Mouse (Mus musculus) MEL (cell line): ENCODE results near the gene Flrt1. TPM values are rescaled to one million over a fixed set of nuclear protein-coding genes. Genes with fewer than 3 reads are reported as not detected.

Source experiments
- polyA plus RNA-seq, 2 experiments: library from polyadenylated mRNA; stranded (reverse) in 1 of 2; unstranded in 1 of 2; fragments of >175 nt in 1 of 2; fragments of >200 nt in 1 of 2; gene quantifications; 2 replicates each; pipeline versions ENCODE4 v1.2.1 to v1.2.4; 2012; ENCODE audit warnings: low replicate concordance in 2 of 2, low read depth in 1 of 2; ENCODE audit not compliant: insufficient read length in 2 of 2, insufficient read depth in 1 of 2, missing spikeins in 1 of 2
- total RNA-seq: library from RNA; depleted of rRNA; stranded (reverse); fragments of 300-350 nt; gene quantifications from 2 replicates; pipeline ENCODE4 v1.2.3, GENCODE M21; 2012; rRNA removed

Gene Flrt1
- total and polyA plus RNA-seq, 3 experiments = not detected

Other genes with a start within 250 kb of the Flrt1 start
- gene Ccdc88b, start 247.5 kb downstream of the Flrt1 start, total RNA-seq = 32.4 and 38.7 TPM in 2 replicates
- gene Ccdc88b, start 247.5 kb downstream of the Flrt1 start, polyA plus RNA-seq = 10 to 100 TPM in 1 of 2 experiments, not detected in 1; 59.8 TPM
- 285 and 294 TPM in 2 replicates for gene Trmt112, start 196.0 kb downstream of the Flrt1 start, total RNA-seq
- gene Trmt112, start 196.0 kb downstream of the Flrt1 start, polyA plus RNA-seq = 100 to 1,000 TPM in 1 of 2 experiments, not detected in 1; 319 TPM
- 127 and 130 TPM in 2 replicates for gene Prdx5, start 195.6 kb downstream of the Flrt1 start, total RNA-seq
- 100 to 1,000 TPM in 1 of 2 experiments, not detected in 1; 246 TPM for gene Prdx5, start 195.6 kb downstream of the Flrt1 start, polyA plus RNA-seq
- gene Esrra, start 183.9 kb downstream of the Flrt1 start, total RNA-seq = 30.5 and 40.9 TPM in 2 replicates
- 10 to 100 TPM in 1 of 2 experiments, not detected in 1; 32.5 TPM for gene Esrra, start 183.9 kb downstream of the Flrt1 start, polyA plus RNA-seq
- gene Catsperz, start 180.3 kb downstream of the Flrt1 start, total RNA-seq = 0.65 TPM in 1 of 2 replicates, not detected in the other
- 1 to 10 TPM in 1 of 2 experiments, not detected in 1; 2.4 TPM for gene Catsperz, start 180.3 kb downstream of the Flrt1 start, polyA plus RNA-seq
- gene Kcnk4, start 171.2 kb downstream of the Flrt1 start, total RNA-seq = 0.15 TPM in 1 of 2 replicates, not detected in the other
- gene Kcnk4, start 171.2 kb downstream of the Flrt1 start, polyA plus RNA-seq = 1 to 10 TPM in 1 of 2 experiments, not detected in 1; 1.8 TPM
- 37.7 and 51.7 TPM in 2 replicates for gene Bad, start 163.9 kb downstream of the Flrt1 start, total RNA-seq
- gene Bad, start 163.9 kb downstream of the Flrt1 start, polyA plus RNA-seq = 10 to 100 TPM in 1 of 2 experiments, not detected in 1; 69.7 TPM
- 21.3 and 27.1 TPM in 2 replicates for gene Gpr137, start 163.2 kb downstream of the Flrt1 start, total RNA-seq
- 10 to 100 TPM in 1 of 2 experiments, not detected in 1; 35.3 TPM for gene Gpr137, start 163.2 kb downstream of the Flrt1 start, polyA plus RNA-seq
- gene Ppp1r14b, start 130.8 kb downstream of the Flrt1 start, total RNA-seq = 448 and 467 TPM in 2 replicates
- 100 to 1,000 TPM in 1 of 2 experiments, not detected in 1; 349 TPM for gene Ppp1r14b, start 130.8 kb downstream of the Flrt1 start, polyA plus RNA-seq
- 12.6 and 13.0 TPM in 2 replicates for gene Plcb3, start 129.3 kb downstream of the Flrt1 start, total RNA-seq
- 10 to 100 TPM in 1 of 2 experiments, not detected in 1; 30.8 TPM for gene Plcb3, start 129.3 kb downstream of the Flrt1 start, polyA plus RNA-seq
- gene Fkbp2, start 125.2 kb downstream of the Flrt1 start, total RNA-seq = 51.4 and 53.9 TPM in 2 replicates
- gene Fkbp2, start 125.2 kb downstream of the Flrt1 start, polyA plus RNA-seq = 100 to 1,000 TPM in 1 of 2 experiments, not detected in 1; 167 TPM
- gene Vegfb, start 118.1 kb downstream of the Flrt1 start, total RNA-seq = 11.2 and 11.5 TPM in 2 replicates
- gene Vegfb, start 118.1 kb downstream of the Flrt1 start, polyA plus RNA-seq = 10 to 100 TPM in 1 of 2 experiments, not detected in 1; 67.6 TPM
- 3.2 and 4.2 TPM in 2 replicates for gene Dnajc4, start 113.2 kb downstream of the Flrt1 start, total RNA-seq
- gene Dnajc4, start 113.2 kb downstream of the Flrt1 start, polyA plus RNA-seq = 10 to 100 TPM in 1 of 2 experiments, not detected in 1; 12.9 TPM
- gene Nudt22, start 109.6 kb downstream of the Flrt1 start, total RNA-seq = 23.8 and 32.1 TPM in 2 replicates
- gene Nudt22, start 109.6 kb downstream of the Flrt1 start, polyA plus RNA-seq = 10 to 100 TPM in 1 of 2 experiments, not detected in 1; 30.8 TPM
- 1.2 and 1.8 TPM in 2 replicates for gene Trpt1, start 109.6 kb downstream of the Flrt1 start, total RNA-seq
- 1 to 10 TPM in 1 of 2 experiments, not detected in 1; 2.3 TPM for gene Trpt1, start 109.6 kb downstream of the Flrt1 start, polyA plus RNA-seq
- 295 and 329 TPM in 2 replicates for gene Fermt3, start 86.3 kb downstream of the Flrt1 start, total RNA-seq
- 100 to 1,000 TPM; 244 to 327 TPM for gene Fermt3, start 86.3 kb downstream of the Flrt1 start, polyA plus RNA-seq
- gene Stip1, start 65.8 kb downstream of the Flrt1 start, total RNA-seq = 281 and 284 TPM in 2 replicates
- 100 to 1,000 TPM; 370 to 430 TPM for gene Stip1, start 65.8 kb downstream of the Flrt1 start, polyA plus RNA-seq
- gene Macrod1, start 48.9 kb downstream of the Flrt1 start, total RNA-seq = 1.9 and 4.5 TPM in 2 replicates
- gene Macrod1, start 48.9 kb downstream of the Flrt1 start, polyA plus RNA-seq = 10 to 100 TPM in 1 of 2 experiments, not detected in 1; 15.7 TPM
- 103 and 106 TPM in 2 replicates for gene Otub1, start 100.6 kb upstream of the Flrt1 start, total RNA-seq
- 100 to 1,000 TPM; 194 to 285 TPM for gene Otub1, start 100.6 kb upstream of the Flrt1 start, polyA plus RNA-seq
- 736 and 745 TPM in 2 replicates for gene Cox8a, start 111.9 kb upstream of the Flrt1 start, total RNA-seq
- 1,000 to 10,000 TPM in 1 of 2 experiments, not detected in 1; 1,213 TPM for gene Cox8a, start 111.9 kb upstream of the Flrt1 start, polyA plus RNA-seq
- gene Naa40, start 135.5 kb upstream of the Flrt1 start, total RNA-seq = 45.5 and 46.8 TPM in 2 replicates
- 10 to 100 TPM in 1 of 2 experiments, not detected in 1; 75.7 TPM for gene Naa40, start 135.5 kb upstream of the Flrt1 start, polyA plus RNA-seq
- 31.4 and 33.7 TPM in 2 replicates for gene Rcor2, start 161.6 kb upstream of the Flrt1 start, total RNA-seq
- 10 to 100 TPM in 1 of 2 experiments, not detected in 1; 60.2 TPM for gene Rcor2, start 161.6 kb upstream of the Flrt1 start, polyA plus RNA-seq
- gene Mark2, start 236.1 kb upstream of the Flrt1 start, total RNA-seq = 34.6 and 36.1 TPM in 2 replicates
- gene Mark2, start 236.1 kb upstream of the Flrt1 start, polyA plus RNA-seq = 10 to 100 TPM in 1 of 2 experiments, not detected in 1; 72.4 TPM